Mouse (Mus musculus) embryonic stem cell, embryonic (primary cell): Measurements from ENCODE around the gene Igf2bp2.

ENCODE experiments used
- CTCF ChIA-PET, 4 experiments: fragments of 300-600 bp in 2 of 4; fragments of 350-600 bp in 2 of 4; sonication (Branson Sonifier 250); formaldehyde crosslinking; loops; one replicate each; lab custom pipeline; 2022; ENCODE audit warnings: inconsistent platforms in 2 of 4; lab: Charles Lee
- POLR2A ChIA-PET, 4 experiments: fragments of 300-600 bp in 2 of 4; fragments of 350-600 bp in 2 of 4; sonication (Branson Sonifier 250); formaldehyde crosslinking; loops; one replicate each; lab custom pipeline; 2022; ENCODE audit warnings: antibody characterized with exemption in 4 of 4, inconsistent platforms in 1 of 4; lab: Charles Lee

Igf2bp2 gene

GRCm38 (mm10) chr16:22126936-22127335 lies 36.2 kb downstream of the Igf2bp2 start:
- POLR2A ChIA-PET, result interaction anchor here (0.6 to 1.6 kb wide), 10 partner anchors 9 to 144 kb away, joined by 3 to 8 read pairs (median 4); no protein-coding TSS in a partner anchor
- CTCF ChIA-PET, result interaction anchor here in 3 of 4 experiments (0.6 to 1.2 kb wide), 7 partner anchors 13 to 680 kb away, joined by 3 to 10 read pairs (median 5); no protein-coding TSS in a partner anchor

GRCm38 (mm10) chr16:22124325-22124918 lies 38.7 kb downstream of the Igf2bp2 start:
- ChIA-PET CTCF (interaction anchor here in 3 of 4 experiments (0.5 to 2.5 kb wide), 32 partner anchors 9 to 559 kb away, joined by 3 to 17 read pairs (median 4); no protein-coding TSS in a partner anchor), POLR2A (interaction anchor here in 3 of 4 experiments (0.7 to 2.6 kb wide), 16 partner anchors 9 to 144 kb away, joined by 3 to 10 read pairs (median 4); no protein-coding TSS in a partner anchor)

- ChIA-PET POLR2A (interaction anchor here in 1 of 4 experiments (1.1 to 2.6 kb wide), 10 partner anchors 9 to 140 kb away, joined by 3 to 10 read pairs (median 4); no protein-coding TSS in a partner anchor), CTCF (interaction anchor here (0.5 to 2.5 kb wide), 50 partner anchors 9 to 1284 kb away, joined by 3 to 17 read pairs (median 4); no protein-coding TSS in a partner anchor)
These were observed 39.4 kb downstream of the Igf2bp2 start for GRCm38 (mm10) chr16:22123658-22124057.

- CTCF ChIA-PET, result no interaction called here
- POLR2A ChIA-PET, result interaction anchor here in 2 of 4 experiments (0.6 to 3.6 kb wide), 3 partner anchors 12 to 137 kb away, joined by 3 to 21 read pairs (median 11); no protein-coding TSS in a partner anchor
These were observed 42.0 kb downstream of the Igf2bp2 start for GRCm38 (mm10) chr16:22121109-22121508.

- POLR2A ChIA-PET, result interaction anchor here in 3 of 4 experiments (0.6 to 3.6 kb wide), 15 partner anchors 9 to 326 kb away, joined by 3 to 21 read pairs (median 3); no protein-coding TSS in a partner anchor
- CTCF ChIA-PET, result interaction anchor here in 1 of 4 experiments (0.5 kb wide), 1 partner anchor 688 kb away, joined by 6 read pairs; no protein-coding TSS in a partner anchor
These were observed 43.6 kb downstream of the Igf2bp2 start for GRCm38 (mm10) chr16:22119524-22119923.

GRCm38 (mm10) chr16:22118716-22119501 lies 44.2 kb downstream of the Igf2bp2 start:
- ChIA-PET CTCF (interaction anchor here in 2 of 4 experiments (0.5 to 0.7 kb wide), 3 partner anchors 20 to 689 kb away, joined by 3 to 6 read pairs (median 3); no protein-coding TSS in a partner anchor), POLR2A (interaction anchor here in 3 of 4 experiments (0.6 to 3.6 kb wide), 18 partner anchors 9 to 325 kb away, joined by 3 to 21 read pairs (median 4); no protein-coding TSS in a partner anchor)

- CTCF ChIA-PET, result interaction anchor here in 2 of 4 experiments (0.5 to 0.7 kb wide), 2 partner anchors 19 to 33 kb away, joined by 3 read pairs; no protein-coding TSS in a partner anchor
- POLR2A ChIA-PET, result interaction anchor here in 2 of 4 experiments (0.6 to 3.6 kb wide), 15 partner anchors 9 to 321 kb away, joined by 3 to 21 read pairs (median 4); no protein-coding TSS in a partner anchor
These were observed 44.9 kb downstream of the Igf2bp2 start for GRCm38 (mm10) chr16:22118151-22118550.

GRCm38 (mm10) chr16:22116748-22117147 lies 46.4 kb downstream of the Igf2bp2 start:
- ChIA-PET CTCF (no interaction called here), POLR2A (interaction anchor here in 2 of 4 experiments (0.8 to 2.1 kb wide), 8 partner anchors 12 to 134 kb away, joined by 3 to 8 read pairs (median 3); no protein-coding TSS in a partner anchor)

GRCm38 (mm10) chr16:22116058-22116457 lies 47.0 kb downstream of the Igf2bp2 start:
- ChIA-PET POLR2A (interaction anchor here in 2 of 4 experiments (0.8 to 2.1 kb wide), 8 partner anchors 12 to 284 kb away, joined by 3 to 8 read pairs (median 3); no protein-coding TSS in a partner anchor), CTCF (no interaction called here)

- ChIA-PET POLR2A (interaction anchor here in 2 of 4 experiments (0.9 to 6.6 kb wide), 10 partner anchors 9 to 55 kb away, joined by 3 to 46 read pairs (median 5); no protein-coding TSS in a partner anchor), CTCF (interaction anchor here in 3 of 4 experiments (0.6 to 1.0 kb wide), 3 partner anchors 11 to 17 kb away, joined by 3 to 5 read pairs (median 5); no protein-coding TSS in a partner anchor)
These were observed 53.1 kb downstream of the Igf2bp2 start for GRCm38 (mm10) chr16:22110036-22110435.

GRCm38 (mm10) chr16:22109159-22109558 lies 53.9 kb downstream of the Igf2bp2 start:
- CTCF ChIA-PET, result interaction anchor here in 3 of 4 experiments (0.6 to 2.0 kb wide), 3 partner anchors 12 to 107 kb away, joined by 3 to 12 read pairs (median 3); no protein-coding TSS in a partner anchor
- POLR2A ChIA-PET, result interaction anchor here in 2 of 4 experiments (1.1 to 6.6 kb wide), 7 partner anchors 10 to 56 kb away, joined by 3 to 46 read pairs (median 16); no protein-coding TSS in a partner anchor

GRCm38 (mm10) chr16:22107897-22108516 lies 55.1 kb downstream of the Igf2bp2 start:
- ChIA-PET POLR2A (interaction anchor here in 2 of 4 experiments (0.6 to 6.6 kb wide), 12 partner anchors 10 to 143 kb away, joined by 3 to 46 read pairs (median 4); partner anchors contain the start of gene Igf2bp2 (in 1 of the 2)), CTCF (interaction anchor here in 3 of 4 experiments (0.6 to 2.0 kb wide), 8 partner anchors 10 to 188 kb away, joined by 3 to 12 read pairs (median 4); no protein-coding TSS in a partner anchor)

- POLR2A ChIA-PET, result interaction anchor here in 2 of 4 experiments (0.6 to 6.6 kb wide), 4 partner anchors 8 to 117 kb away, joined by 3 to 46 read pairs (median 12); partner anchors contain the start of gene Igf2bp2 (in 1 of the 2)
- CTCF ChIA-PET, result interaction anchor here in 2 of 4 experiments (1.1 to 1.5 kb wide), 2 partner anchors 18 kb away, joined by 4 read pairs; no protein-coding TSS in a partner anchor
These were observed 57.0 kb downstream of the Igf2bp2 start for GRCm38 (mm10) chr16:22106012-22106584.

- ChIA-PET POLR2A (interaction anchor here in 2 of 4 experiments (0.9 to 5.3 kb wide), 7 partner anchors 8 to 118 kb away, joined by 3 to 46 read pairs (median 4); no protein-coding TSS in a partner anchor), CTCF (interaction anchor here in 3 of 4 experiments (0.7 to 1.4 kb wide), 3 partner anchors 24 to 233 kb away, joined by 3 to 6 read pairs (median 4); no protein-coding TSS in a partner anchor)
These were observed 63.0 kb downstream of the Igf2bp2 start for GRCm38 (mm10) chr16:22100067-22100466.

GRCm38 (mm10) chr16:22097659-22098058 lies 65.4 kb downstream of the Igf2bp2 start:
- CTCF ChIA-PET, result interaction anchor here (0.6 to 3.1 kb wide), 15 partner anchors 9 to 709 kb away, joined by 3 to 10 read pairs (median 3); no protein-coding TSS in a partner anchor
- POLR2A ChIA-PET, result interaction anchor here (0.6 to 5.3 kb wide), 34 partner anchors 11 to 447 kb away, joined by 3 to 46 read pairs (median 4); partner anchors contain the start of gene Tmem41a (in 1 of the 4)

GRCm38 (mm10) chr16:22095751-22096150 lies 67.3 kb downstream of the Igf2bp2 start:
- CTCF ChIA-PET, result interaction anchor here in 1 of 4 experiments (3.1 kb wide), 1 partner anchor 28 kb away, joined by 10 read pairs; no protein-coding TSS in a partner anchor
- POLR2A ChIA-PET, result interaction anchor here in 2 of 4 experiments (0.8 to 5.3 kb wide), 6 partner anchors 9 to 168 kb away, joined by 3 to 46 read pairs (median 4); no protein-coding TSS in a partner anchor
